Mouse (Mus musculus) embryonic fibroblast, embryonic 13.5 days (primary cell): Measurements from ENCODE around the gene Zfp84.
"Not testable (repeated sequence)": the region's sequence is repeated elsewhere in the genome, so short reads cannot be mapped to it uniquely, and the experiment has no call there.

Source experiments
- CTCF ChIP-seq: IDR thresholded peaks from 2 replicates; pipeline ENCODE4 v1.5.1; 2011; ENCODE audit warnings: mild to moderate bottlenecking, control low read depth, low read length, moderate library complexity, borderline replicate concordance; ENCODE audit not compliant: insufficient read depth
- POLR2A ChIP-seq: IDR thresholded peaks from 2 replicates; pipeline ENCODE4 v1.6.1; 2011; ENCODE audit warnings: low read depth, mild to moderate bottlenecking, control low read depth, low read length, moderate library complexity

- not testable (repeated sequence) for TF ChIP-seq CTCF, POLR2A
These were observed 41.5 kb upstream of the Zfp84 start, which contains the start of gene Catsperg2 for GRCm38 (mm10) chr7:29726860-29727259.
